Mouse (Mus musculus): ENCODE results near the gene Ttc3.

GRCm38 (mm10) chr16:94497911-94498310 is 127.5 kb downstream of the Ttc3 start:
- TF ChIP-seq CTCF (IDR thresholded peaks at IDR 0.05; ENCODE audit: low read depth), result no peak
- TF ChIP-seq EP300 (IDR thresholded peaks at IDR 0.05; ENCODE audit: low read depth), result no peak
